Mouse (Mus musculus): ENCODE measurements around the gene Slc7a11.

GRCm38 (mm10) chr3:50381861-50382693 lies 61.3 kb downstream of the Slc7a11 start:
- TF ChIP-seq POLR2A (IDR thresholded peaks at IDR 0.05; ENCODE audit: borderline replicate concordance, low read depth, low read length), result no peak
- TF ChIP-seq CTCF (IDR thresholded peaks at IDR 0.05; ENCODE audit: low read depth, low read length), result no peak

Data from bone marrow macrophage, adult 2 months (primary cell).